7 mouse cellular contexts compared by ENCODE assay signal in the genomic region with DNA sequence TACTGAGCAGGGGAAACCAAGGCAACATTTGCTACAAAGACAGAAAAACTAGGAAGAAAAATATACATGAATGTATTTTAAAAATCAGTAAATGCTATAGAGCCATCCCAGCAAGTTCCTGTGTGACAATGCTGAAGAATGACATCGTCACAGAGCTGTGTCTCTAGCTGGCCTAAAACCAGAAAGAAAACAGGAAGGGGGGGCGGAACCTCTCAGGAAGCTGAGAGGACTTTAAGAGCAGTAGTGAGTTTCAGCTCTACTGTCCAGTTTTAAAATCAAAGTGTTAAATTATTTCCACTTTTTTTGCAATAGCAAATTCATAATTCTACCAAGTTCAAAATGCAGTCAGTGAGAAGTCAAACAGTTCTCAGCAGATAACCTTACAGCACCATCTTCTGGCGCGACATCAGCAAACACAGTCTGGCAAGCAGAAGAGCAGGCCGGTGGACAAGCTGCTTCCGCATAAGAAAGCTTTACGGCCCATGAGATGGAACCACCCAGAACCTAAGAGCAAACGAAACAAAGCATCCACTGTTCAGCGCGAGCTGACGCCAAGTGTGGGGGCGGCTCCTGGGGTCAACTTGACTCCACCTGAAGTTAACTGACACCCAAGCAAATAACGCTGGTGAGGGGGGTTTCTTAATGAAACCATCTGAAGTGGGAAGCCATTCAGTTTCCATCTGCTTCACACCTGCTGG. TPM values are rescaled to one million over a fixed set of nuclear protein-coding genes. Genes with fewer than 3 reads are reported as not detected.
DNase-seq lines count a peak whose midpoint lies in the region; ATAC-seq and TF ChIP-seq lines count a peak whose summit lies in the region.

No protein-coding gene starts in this region.

- H3K4me3 ChIP-seq in layer of hippocampus, adult 2 months: no peak overlapping the region
- no peak overlapping the region for H3K4me3 ChIP-seq in limb, embryonic 10.5 days
- H3K4me3 ChIP-seq in forebrain, embryonic 12.5 days (replicated peaks): no peak overlapping the region

- H3K9me3 ChIP-seq in limb, embryonic 10.5 days (replicated peaks): no peaks in the 10 kb centered on the region
- no peaks in the 10 kb centered on the region for H3K9me3 ChIP-seq in forebrain, embryonic 12.5 days

- H3K27me3 ChIP-seq in limb, embryonic 10.5 days (ENCODE audit: low read depth, poor library complexity, severe bottlenecking): no peaks in the 10 kb centered on the region
- H3K27me3 ChIP-seq in forebrain, embryonic 12.5 days: no peaks in the 10 kb centered on the region

- H3K4me1 ChIP-seq in limb, embryonic 10.5 days: peaks cover 20% of the 10 kb centered on the region
- H3K4me1 ChIP-seq in forebrain, embryonic 12.5 days: no peaks in the 10 kb centered on the region

- peak; percentile 71 for TF ChIP-seq CTCF in layer of hippocampus, adult 2 months (conservative IDR thresholded peaks at IDR 0.05)

- ATAC-seq in activated CD4-positive, CD25-positive, alpha-beta regulatory T cell, adult 4 months: peak; percentile 66
- no peak for ATAC-seq in forebrain, embryonic 12.5 days (ENCODE audit: low FRiP score)

- no peak overlapping the region for H3K4me2 ChIP-seq in forebrain, embryonic 12.5 days

- H3K36me3 ChIP-seq in limb, embryonic 10.5 days: peaks cover 64% of the 10 kb centered on the region
- peaks cover 47% of the 10 kb centered on the region for H3K36me3 ChIP-seq in forebrain, embryonic 12.5 days (replicated peaks)

- WGBS in limb, embryonic 10.5 days: 76% methylated on average over 13 of the region's 13 CpGs
- 82% methylated on average over 13 of the region's 13 CpGs for whole genome bisulfite sequencing in forebrain, embryonic 12.5 days

- peak in 1 of 2 experiments; percentile 37 for DNase-seq in layer of hippocampus, adult 2 months (ENCODE audit: low spot score in 2 of 2)
- no peak for DNase-seq in layer of hippocampus, adult 8-10 months (ENCODE audit: low spot score in 2 of 2)
- DNase-seq in frontal cortex, postnatal 36 days (ENCODE audit: low spot score in 2 of 2): peak; percentile 15 to 43
- DNase-seq in limb, embryonic 10.5 days (ENCODE audit: low spot score): peak; percentile 34
- DNase-seq in testis, postnatal 14 days (ENCODE audit: low spot score): no peak

- H3K9ac ChIP-seq in forebrain, embryonic 12.5 days: no peak overlapping the region

- H3K27ac ChIP-seq in layer of hippocampus, adult 2 months: 0 out of 2 replicates have a peak overlapping the region, but pooled peaks have one; percentile 40
- H3K27ac ChIP-seq in limb, embryonic 10.5 days: 0 out of 2 replicates have a peak overlapping the region, but pooled peaks have one; percentile 53
- no peak overlapping the region for H3K27ac ChIP-seq in forebrain, embryonic 12.5 days

RNA-seq across cellular contexts. Expression of a gene that starts 23.3 kb away (rescaled TPM):
- 10 to 100 TPM in 1 of 2 experiments, 1 to 10 TPM in 1; 8.9 to 10.8 TPM for total RNA-seq in layer of hippocampus, adult 2 months (2021)
- total RNA-seq in layer of hippocampus, adult 8-10 months (2022): 10 to 100 TPM; 12.0 to 13.0 (median 12.4) TPM
- polyA plus RNA-seq in activated CD4-positive, CD25-positive, alpha-beta regulatory T cell, adult 4 months (2017; shearing (Covaris generic)): 1 to 10 TPM; 4.6 to 6.4 TPM
- 15.6 and 21.7 TPM in 2 replicates for polyA plus RNA-seq in limb, embryonic 10.5 days (2016; fragmentation: Nextera tagmentation; extraction: Ambion mirVana)
- polyA plus RNA-seq in forebrain, embryonic 12.5 days (2016; fragmentation: Nextera tagmentation; extraction: Ambion mirVana): 19.4 and 20.0 TPM in 2 replicates

Comparison
In these comparisons a context has a peak if more than half of its experiments do, and no peak if none do; other contexts are left out.
1. DNase-seq: peak in frontal cortex, postnatal 36 days (2 of 2) and limb, embryonic 10.5 days (single experiment); none in layer of hippocampus, adult 8-10 months (0 of 2) and testis, postnatal 14 days (single experiment).